Mouse (Mus musculus) thymus, adult 18-20 months (tissue): ENCODE results near the gene Col6a5.

Source experiments
- DNase-seq, 2 experiments: peaks; one replicate each; pipeline ENCODE4 v3.0.0; 2022; ENCODE audit warnings: mixed read lengths in 2 of 2

The Col6a5 gene

DNA sequence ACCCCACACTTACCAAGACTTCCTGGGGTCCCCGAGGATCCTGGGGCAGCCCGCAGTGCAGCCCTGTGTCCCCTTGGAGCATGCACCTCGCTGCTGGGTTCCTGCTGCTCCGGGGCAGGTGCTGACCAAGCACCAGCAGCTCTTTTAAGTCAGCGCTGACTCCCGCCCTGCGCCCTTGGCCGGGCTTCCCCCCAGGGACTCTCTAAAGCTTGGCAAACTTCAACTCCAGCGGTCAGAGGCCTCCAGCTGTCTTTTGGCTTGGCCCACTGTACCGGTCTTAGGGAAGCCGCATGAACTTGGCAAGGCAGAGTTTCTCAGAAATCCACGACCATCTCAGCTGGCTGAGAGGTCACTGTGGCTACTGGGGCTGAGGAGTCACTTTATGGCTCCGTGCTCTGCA, at the start of gene Col6a5:
Col6a5 (minus strand) TSS at position 111 of the 400 bp plus-strand sequence.
- DNase-seq = no peak

DNA sequence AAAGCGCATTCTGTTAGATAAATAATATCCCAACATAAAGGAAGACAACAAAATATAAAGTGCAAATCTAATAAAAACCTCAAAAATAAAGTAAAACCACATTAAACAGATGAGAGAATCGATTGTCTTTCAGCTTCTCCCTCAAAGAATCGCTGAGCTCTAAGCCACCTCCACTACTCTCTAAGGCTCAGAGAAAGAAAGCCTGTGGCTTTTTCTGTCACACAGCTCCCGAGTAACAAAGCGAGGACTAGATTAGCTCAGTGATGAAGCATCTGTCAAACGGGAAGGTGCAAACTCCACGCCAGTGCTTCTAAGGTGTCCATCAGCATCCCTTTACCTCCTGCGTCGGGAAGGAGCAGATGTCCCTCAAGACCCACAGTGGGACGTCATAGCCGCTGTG, 37.5 kb upstream of the Col6a5 start:
- DNase-seq = no peak

DNA sequence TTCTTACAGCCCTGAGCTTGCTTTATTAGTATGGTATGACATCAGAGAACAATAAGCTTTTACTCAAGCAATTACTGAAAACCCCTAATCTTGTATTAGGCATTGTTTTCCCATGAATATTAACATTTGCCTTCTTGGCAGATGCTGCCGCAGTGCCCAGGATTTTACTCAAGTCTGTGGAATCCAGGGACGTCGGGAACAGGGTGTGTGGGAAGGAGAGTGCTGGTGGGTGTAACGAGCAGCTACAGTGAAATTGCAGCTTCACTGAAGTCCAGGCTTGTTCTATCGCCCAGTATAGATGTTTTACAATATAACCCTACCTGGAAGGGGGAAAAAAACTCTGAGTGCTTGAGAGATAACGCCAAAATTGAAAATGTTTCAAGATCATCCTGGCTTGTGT, 32.0 kb upstream of the Col6a5 start:
- no peak for DNase-seq

DNA sequence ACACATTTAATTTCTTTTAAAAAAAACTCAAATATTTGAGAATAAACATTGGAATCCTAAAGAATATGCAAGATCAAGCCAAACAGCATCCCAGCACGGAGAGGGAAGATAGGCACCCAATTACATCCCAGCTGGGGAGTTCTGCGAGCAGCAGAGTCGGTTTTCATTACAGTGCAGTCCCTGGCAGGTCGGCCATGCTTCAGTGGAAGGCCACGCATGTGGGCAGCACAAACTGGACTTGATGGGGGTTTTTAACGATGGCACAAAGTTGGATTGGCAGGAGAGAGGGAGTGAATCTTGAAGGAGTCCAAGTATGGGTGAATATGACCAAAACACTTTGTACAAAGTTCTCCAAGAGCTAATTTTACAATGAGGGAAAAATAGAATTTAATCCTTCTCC, 29.7 kb upstream of the Col6a5 start:
- DNase-seq = no peak

DNA sequence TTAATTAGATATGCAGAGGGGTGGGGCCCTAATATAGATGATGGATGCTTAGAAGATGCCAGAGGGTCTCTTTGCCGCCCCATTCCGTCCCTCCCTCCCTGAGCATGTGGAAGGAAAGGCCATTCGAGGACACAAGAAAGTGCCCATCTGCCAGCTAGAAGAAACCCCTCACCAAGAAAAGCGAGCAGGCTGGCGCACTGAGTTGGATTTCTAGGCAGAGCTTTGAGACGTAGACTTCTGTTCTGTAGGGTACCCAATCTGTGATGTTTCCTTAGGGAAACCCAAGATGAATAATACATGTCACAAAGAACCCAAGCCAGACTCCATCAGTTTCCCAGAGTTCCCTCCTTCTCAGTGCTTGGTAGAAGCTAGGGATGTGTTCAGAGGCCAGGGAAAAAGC, 29.0 kb upstream of the Col6a5 start:
- no peak for DNase-seq

DNA sequence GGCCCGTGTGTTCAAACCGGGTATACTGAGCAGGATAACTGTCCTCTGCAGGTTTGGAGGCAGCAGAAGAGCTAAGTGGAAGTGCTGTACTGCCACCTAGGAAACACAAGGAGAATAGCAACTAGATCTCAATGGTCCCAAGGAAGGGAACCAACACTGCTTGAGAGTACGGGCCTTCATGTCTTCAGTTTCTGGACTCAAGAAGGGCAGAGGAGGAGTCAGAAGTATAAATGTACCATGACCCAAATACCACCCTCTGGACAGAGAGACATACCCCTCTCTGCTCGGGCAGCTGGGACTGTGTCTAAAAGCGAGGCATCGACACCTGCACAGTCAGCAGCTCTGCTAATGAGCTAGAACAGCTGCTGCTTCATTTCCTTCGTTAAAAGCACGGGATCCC, 27.7 kb upstream of the Col6a5 start:
- DNase-seq = no peak

DNA sequence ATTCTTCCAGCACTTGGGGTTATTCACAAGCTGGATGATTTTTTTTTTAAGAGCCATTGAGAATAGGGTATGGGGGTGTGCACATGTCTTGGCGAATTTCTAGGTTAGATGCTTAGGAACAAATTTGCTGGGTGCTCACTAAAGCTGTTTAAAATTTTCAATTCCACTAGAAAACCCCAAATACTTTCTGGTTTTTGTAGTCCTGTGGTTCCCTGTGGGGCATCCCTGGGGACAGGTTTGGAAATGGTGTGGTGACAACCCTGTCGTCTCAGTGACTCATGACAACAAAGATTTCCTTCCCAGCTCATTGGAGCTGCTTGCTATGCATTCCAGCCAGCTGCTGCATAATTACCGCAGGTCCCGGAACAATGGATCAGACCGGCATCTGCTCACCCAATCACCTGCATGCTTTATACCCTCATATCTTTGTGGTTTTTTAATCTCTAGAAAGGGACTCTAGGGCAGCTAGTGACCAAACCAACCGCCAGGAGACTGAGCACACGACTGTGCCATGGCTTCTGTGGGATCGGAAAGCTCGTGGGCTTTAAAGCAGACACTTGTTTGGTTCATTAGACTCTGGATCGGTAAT, 24.6 kb upstream of the Col6a5 start:
- DNase-seq = no peak

DNA sequence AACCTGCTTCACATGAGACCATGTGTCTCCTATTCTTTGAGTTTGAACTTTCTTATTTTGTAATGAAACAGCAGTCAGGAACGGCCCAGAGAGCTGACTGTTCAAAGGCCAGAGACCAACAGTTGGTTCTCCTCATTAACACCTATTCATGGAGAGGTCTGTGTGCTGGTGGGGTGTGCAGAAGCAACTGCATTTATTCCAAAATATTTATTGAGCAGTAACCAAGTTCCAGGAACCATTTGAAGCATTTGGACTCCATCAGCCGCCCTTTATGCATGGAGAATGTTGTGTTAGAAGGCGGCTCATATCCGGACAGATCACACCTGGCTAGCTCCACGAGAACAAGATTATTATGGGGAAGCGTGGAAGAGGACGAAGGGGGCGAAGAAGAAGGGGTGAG, 18.0 kb upstream of the Col6a5 start:
- DNase-seq = no peak

DNA sequence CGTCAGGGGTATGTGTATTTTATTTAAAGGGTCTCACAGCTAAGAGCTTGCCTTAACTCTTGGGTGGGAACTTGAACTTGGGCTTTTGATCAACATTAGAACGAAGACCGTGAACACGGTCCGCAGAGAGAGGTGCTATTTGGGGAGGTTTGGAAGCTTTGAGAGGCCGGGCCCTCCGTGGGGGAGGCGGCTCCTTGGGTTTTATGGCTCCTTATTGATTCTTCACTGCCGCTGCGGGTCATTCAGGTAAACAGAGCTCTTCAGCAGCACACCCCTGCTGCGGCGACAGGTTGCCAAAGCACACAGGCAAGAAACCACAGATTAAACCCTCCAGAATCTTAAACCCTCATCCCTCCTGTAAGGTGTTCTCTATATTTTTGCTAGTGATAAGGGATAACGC, 16.4 kb upstream of the Col6a5 start:
- no peak for DNase-seq

DNA sequence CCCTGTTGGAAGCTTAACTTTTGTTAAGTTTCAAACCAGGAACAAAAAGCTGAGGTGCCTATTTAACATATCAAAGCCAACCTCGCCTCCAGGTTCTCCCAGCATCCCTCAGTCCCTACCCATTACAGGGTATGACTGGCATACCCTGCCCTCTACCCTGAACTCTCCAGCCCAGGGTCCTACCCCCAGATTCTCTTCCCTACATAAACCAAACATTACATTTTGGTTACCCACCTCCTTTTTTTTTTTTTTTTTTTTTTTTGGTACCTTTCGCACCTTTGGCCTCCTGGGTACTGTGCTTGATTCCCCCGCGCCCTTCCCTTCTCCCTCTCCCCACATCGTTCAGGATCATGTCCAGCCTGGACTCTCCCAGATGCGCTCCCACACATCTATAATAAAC, 15.9 kb upstream of the Col6a5 start:
- DNase-seq = no peak

DNA sequence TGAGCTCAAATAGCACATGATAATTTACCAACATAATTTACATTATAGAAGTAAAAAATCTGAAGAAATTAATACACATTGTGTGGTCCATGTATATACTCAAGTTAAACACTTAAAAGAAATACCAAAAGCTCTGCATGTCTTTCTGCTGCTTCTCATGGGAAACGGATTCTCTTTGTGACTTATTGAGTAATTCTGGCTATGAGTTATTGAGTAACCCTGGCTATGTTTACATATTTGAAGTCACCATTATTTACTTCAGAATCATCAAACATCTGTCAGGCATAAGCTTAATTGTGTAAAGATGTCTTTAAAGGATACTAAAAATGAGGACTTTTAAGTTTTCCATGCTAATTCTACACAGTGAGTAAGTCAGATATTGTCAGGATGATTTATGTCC, 13.3 kb upstream of the Col6a5 start:
- no peak for DNase-seq

DNA sequence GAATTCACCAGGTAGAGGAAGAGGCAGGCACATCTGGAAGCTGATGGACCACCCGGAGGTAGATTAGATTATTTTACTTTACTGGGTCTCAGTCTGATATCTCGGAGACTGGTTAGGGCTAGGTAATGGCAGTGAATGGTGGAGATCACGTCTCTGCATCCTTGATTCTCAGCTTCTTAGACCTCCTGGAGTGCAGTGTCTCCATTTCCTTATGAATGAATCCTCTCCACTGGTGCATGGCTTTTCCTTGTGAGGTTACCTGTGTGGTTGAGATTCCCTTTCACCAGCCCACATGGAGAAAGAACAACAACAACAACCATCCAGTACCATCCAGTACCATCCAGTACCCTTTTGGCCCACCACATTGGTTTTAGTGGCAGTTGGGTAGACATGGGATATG, 11.6 kb upstream of the Col6a5 start:
- DNase-seq = no peak

DNA sequence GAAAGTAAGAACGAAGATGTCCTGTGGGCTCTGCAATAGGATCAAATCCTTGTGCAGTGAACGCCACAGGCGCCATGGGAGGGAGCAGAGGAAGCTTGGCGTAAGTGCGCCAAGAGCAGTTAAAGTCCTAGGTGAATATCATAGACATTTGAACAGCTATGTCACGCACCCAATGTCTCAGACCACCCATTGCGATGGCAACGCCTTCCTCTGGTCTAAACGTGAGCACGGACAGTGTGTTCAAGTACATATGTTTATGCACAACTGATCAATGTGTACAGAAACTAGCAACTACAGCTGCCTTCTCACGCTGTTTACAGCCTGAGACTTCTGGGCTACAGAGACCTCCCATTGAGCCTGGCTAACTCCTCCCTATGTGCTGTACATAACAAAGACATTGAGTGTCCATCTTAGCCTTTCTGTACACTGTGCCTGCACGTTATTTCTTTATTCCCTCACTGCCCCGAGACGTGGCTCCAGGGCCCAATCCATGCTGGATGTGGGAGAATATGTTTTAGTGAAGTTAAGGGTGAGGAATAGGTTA, 11.0 kb upstream of the Col6a5 start:
- no peak for DNase-seq

DNA sequence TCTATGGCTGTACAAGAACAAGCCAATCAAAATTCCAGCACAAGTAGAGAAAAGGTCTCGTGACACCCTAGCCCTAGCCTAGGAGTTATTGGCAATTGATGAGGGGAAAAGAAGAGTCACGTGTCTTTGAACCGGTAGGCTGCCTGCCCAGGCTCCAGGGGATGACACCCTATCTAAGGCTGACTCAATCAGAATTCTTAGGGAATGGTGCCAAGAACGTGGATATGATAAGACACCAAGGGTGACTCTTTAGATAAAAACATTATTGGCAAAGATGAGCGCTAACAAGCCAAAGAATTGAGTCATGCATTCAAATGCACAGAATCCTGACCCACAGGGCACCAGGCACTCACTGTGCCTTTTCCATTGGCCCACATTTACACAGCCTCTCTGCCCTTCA, 10.5 kb upstream of the Col6a5 start:
- no peak for DNase-seq

DNA sequence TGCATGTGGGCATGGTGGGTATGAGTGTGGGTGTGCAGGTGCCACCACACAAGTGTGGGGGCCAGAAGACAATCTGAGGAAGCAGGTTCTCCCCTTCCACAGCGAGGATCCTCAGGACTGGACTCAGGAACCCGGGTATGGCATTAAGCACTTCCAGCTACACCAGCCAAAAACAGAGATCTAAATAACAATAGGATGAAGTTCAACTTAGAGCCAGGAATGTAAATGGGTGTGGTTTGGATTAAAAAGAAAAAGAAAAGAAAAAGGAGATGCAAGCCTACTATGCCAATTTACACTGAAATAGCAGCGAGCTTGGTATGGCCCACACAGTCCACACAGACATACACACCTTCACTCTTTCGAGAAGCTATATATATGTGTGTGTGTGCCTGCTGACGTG, 7.5 kb upstream of the Col6a5 start:
- no peak for DNase-seq

DNA sequence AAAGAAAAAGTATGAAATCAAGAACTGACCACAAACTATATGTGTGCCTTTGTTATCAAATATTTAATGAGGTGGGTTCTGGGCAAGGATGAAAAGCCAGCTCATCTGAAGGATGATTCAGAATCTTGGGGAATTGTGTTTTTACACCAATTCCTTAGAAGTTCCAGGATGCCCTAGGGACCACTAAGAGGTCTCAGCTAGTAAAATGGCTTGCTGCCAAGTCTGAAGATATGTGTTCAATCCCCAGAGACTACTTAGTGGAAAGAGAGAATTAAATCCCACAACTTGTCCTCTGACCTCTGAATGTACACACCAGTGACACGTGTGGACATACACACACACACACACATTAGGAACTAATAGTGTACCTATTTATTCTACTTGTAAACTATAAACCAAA, 1.3 kb downstream of the Col6a5 start:
- no peak for DNase-seq

DNA sequence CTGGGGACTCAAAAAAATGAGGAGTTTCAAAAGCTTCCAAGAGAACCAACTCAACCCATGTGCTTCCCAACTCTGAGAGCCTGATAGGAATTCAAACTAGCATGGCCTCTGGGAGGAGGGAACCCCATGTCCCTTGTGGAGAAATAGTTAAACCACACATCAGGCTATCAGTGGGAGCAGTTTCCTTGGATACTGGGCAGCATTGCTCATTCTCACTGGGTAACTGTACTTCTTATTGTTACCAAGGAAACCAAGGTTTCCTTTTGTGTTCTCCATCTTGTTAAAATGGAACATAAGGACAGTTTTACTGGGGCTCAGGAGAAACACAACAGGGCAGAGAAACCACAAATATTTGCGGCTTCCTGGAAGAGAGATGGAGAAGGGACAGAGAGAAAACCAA, 10.7 kb downstream of the Col6a5 start:
- no peak for DNase-seq

DNA sequence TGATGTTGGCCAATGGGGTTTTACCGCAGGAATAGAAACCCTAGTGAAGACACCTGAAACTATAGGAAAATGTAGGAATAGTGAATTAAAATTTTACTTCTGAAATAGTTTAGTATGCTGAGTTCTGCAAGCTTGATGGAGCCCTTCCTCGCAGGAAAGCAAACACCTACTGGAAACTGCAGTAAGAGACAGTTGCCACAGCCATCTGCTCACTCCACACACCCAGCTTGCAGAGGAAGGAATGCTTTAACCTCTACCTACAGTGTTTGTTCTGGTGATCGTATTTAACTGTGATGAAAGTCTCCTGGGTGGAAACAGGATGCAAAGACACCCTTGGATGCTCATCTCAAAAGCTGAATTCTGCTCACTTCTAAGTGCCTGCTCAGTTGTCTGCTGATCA, 12.9 kb downstream of the Col6a5 start:
- no peak for DNase-seq

DNA sequence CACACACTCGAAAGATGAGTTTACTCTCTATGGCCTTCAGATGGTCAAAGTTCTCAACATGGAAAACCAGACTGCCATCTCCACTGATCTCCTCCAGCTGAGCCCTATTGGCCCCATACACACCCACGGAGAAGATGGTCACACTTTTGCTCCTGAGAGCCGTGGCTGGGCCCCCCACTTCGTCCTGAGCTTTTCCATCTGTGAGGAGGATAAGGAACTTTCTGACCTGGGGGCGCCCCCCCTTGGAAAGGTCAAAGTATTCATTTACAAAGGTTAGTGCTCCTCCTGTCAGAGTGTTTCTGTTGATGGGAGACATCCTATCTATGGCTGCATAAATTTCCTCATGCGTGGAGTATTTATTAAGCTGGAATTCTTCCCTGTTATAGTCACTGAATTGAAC, 26.6 kb downstream of the Col6a5 start:
- DNase-seq = no peak

DNA sequence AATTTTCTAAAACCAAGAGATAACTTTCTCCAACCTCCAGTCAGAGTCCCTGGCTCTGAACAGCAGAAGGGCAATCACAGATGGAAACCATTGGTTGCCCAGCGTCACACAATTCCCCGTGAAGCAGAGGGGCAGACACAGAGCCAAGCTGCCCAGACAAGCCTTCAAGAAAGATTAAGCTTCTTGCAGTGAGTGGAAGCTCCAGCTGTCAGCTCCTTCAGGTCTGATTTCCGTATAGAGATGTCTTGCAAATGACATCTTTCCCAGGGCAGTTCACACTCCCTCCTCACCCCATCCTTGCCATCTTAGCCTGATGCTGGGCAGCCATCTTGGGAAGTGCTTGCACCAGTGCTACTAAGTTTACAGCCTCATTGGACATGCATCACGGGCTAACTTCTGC, 31.2 kb downstream of the Col6a5 start:
- DNase-seq = no peak

DNA sequence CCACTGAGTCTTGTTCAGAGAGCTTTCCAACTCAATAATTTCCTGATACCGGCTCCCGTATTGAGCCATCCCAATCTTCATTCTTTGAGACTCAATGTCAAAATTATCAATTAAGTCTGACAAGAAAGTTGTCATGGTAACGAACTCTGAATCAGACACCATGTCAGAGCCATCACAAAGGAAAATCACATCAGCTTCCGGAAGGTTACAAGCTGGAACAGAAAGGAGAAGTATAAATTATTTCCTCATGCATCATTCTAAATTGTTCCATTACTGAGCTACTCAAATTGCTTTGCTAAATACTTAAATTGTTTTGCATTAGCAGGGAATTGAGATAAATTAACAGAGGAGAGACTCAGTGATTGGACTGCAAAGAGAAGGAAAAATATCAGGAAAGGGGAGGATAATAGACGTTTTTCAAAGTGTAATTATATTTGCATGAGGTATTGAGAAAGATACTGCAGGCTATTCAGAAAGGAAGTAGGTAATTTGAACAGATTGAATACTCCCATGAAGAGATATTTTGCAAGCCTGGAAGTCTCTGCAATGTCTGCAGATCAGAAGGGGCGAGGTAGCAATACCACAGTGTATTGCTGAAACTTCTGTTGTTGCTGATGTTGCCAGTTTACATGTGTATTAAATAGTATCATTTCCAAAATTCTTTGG, 31.9 kb downstream of the Col6a5 start:
- DNase-seq = no peak

DNA sequence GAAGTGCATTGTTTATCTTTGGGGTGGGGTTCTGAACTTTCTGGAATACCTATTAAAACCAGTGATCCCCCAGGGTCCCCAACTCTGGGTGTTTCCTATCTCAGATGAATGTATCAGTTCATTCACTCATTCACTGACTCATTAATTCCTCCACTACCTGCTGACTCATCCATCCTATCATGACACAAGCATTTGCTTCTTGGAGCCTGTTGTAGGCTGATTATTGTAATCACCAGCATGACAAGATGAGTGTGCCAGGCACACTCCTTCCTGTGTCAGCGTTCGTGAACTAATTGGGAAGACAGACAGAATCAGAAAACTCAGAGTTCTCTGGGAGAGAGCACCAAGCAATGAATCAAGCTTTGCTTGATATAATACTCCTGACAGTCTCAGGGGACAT, 36.8 kb downstream of the Col6a5 start:
- DNase-seq = no peak

DNA sequence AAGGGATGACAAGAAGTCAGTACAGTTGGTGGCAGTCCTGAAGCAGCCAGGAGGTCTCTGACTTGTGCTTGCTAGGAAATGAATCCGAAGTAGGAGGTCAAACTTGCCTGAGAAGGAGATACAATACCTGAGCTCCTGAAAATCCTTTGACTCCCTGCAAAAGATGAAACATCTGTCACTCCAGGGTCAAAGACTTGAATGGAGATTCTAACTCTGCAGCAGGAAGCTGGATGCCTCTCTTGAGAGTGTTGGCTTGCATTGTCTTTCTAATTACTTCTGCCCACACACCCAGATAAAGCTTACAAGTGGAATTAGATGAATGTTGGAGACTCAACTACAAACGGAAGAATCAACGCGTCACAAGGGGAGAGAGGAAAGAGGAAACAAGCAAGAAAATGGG, 45.3 kb downstream of the Col6a5 start:
- DNase-seq = no peak

DNA sequence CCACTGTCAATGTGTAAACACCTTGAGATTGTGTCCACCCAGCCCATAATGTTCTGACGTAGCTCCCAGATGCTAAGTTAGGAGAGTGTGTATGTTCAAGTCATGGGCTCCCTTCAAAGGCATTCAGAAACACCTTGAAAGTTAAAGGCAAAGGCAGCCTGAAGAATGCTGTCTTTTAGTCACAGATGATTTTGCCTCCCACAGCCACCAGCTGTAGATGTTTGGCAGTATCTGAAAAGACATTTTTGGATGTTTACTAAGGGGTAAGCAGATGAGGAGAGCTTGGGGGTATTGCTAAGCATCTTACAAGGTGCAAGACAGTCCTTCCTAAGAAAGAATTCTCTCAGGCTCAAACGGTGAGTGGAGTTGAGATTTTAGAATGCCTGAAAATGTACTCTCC, 50.3 kb downstream of the Col6a5 start:
- no peak for DNase-seq

DNA sequence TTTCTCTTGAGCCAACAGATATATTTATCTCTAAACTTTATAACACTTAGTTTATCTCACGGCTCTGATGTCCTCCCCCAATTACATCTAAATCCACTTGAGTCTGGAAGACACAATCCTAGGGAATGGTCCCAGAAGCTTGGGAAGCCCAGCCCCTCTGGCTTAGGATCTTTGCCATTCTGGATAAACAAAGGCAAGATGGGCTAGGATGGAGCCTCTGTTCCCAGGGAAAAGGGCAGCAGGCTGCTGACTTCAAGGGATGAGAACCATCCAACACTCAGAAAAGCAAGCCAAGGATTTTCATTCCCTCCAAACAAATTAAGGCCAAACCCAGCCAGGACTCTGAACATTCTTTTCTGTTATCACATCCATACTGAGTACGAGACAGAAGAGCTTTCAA, 51.1 kb downstream of the Col6a5 start:
- no peak for DNase-seq
